Mouse (Mus musculus) colon, adult 2 months (tissue): Measurements from ENCODE around the gene Lrrc40. TPM values are rescaled to one million over a fixed set of nuclear protein-coding genes. Genes with fewer than 3 reads are reported as not detected.

Experiments
- polyA plus RNA-seq: library from polyadenylated mRNA; depleted of rRNA; stranded (reverse); fragments of >200 nt; gene quantifications from 2 replicates; pipeline ENCODE4 v1.2.3, GENCODE M21; 2012; rRNA removed

The Lrrc40 gene
- polyA plus RNA-seq, result 2.4 and 3.3 TPM in 2 replicates

DNA sequence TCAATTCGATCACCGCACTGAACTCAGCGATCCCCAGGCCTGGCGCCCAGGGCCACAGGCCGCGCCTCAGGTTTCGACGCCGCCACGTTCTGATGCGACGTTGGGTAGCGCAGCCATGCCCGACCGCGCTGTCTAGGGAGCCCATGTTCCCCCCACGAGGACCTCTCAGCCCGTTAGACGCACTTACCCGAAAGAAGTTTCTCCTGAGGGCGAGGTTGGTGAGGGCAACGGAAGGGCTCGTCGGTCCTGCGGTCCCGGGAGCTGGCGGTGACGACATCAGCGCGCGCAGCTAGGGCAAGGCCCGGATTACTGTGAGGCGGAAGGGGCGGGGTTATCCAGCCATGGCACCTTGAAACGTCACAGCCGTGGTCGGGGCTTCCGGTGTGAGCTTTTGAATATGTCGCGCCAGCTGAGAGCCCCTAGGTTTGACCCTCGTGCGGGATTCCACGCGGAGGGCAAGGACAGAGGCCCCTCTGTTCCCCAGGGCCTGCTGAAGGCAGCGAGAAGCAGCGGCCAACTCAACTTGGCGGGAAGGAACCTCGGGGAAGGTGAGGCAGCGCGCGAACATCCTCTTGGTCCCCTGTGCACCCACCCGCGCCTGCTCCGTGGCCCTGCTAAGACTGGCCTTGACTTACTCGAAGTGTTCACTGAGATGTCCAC lies at the start of gene Lrrc40, which contains the start of gene Srsf11:
Lrrc40 (plus strand) TSS at position 334 of the 660 bp plus-strand sequence.
Srsf11 (minus strand) TSS at position 311 of the 660 bp plus-strand sequence.

Other genes starting within 250 kb of the Lrrc40 start
- 24.7 and 26.8 TPM in 2 replicates for gene Cth, start 111.6 kb upstream of the Lrrc40 start, polyA plus RNA-seq
- 24.9 and 26.9 TPM in 2 replicates for gene Ankrd13c, start 89.4 kb upstream of the Lrrc40 start, polyA plus RNA-seq
- 159 and 244 TPM in 2 replicates for gene Srsf11, start within 50 bp of the Lrrc40 start, polyA plus RNA-seq